Mouse (Mus musculus) heart, adult 8-10 months (tissue): ENCODE results near the gene Yjefn3. TPM values are rescaled to one million over a fixed set of nuclear protein-coding genes. Genes with fewer than 3 reads are reported as not detected.

ENCODE experiments used
- DNase-seq: peaks from one replicate; pipeline ENCODE4 v3.0.0; 2022; ENCODE audit warnings: low spot score
- total RNA-seq, 4 experiments: library from RNA; stranded (reverse); gene quantifications; 2 replicates each; pipeline ENCODE4 v1.2.4; 2022

The Yjefn3 gene
- total RNA-seq, 4 experiments from 2014 or later: 9.5 to 16.7 (median 13.2) TPM

GRCm38 (mm10) chr8:69907106-69907505 lies 4.6 kb upstream of the Yjefn3 start:
- no peak for DNase-seq

- DNase-seq: no peak
These were observed 3.7 kb upstream of the Yjefn3 start for GRCm38 (mm10) chr8:69906260-69906659.

- DNase-seq: no peak
These were observed 1.6 kb upstream of the Yjefn3 start for GRCm38 (mm10) chr8:69904096-69904495.

- peak; percentile 98 for DNase-seq
These were observed 591 bp upstream of the Yjefn3 start for GRCm38 (mm10) chr8:69903063-69903542.

GRCm38 (mm10) chr8:69901484-69902162 lies 889 bp downstream of the Yjefn3 start:
- peak; percentile 98 for DNase-seq

- DNase-seq: no peak
These were observed 1.5 kb downstream of the Yjefn3 start for GRCm38 (mm10) chr8:69900895-69901451.

- no peak for DNase-seq
These were observed 2.6 kb downstream of the Yjefn3 start for GRCm38 (mm10) chr8:69899876-69900275.

- DNase-seq: no peak
These were observed 4.7 kb downstream of the Yjefn3 start for GRCm38 (mm10) chr8:69897857-69898256.

- no peak for DNase-seq
These were observed 6.6 kb downstream of the Yjefn3 start for GRCm38 (mm10) chr8:69895772-69896451.

GRCm38 (mm10) chr8:69894836-69895332 lies 7.6 kb downstream of the Yjefn3 start:
- no peak for DNase-seq

GRCm38 (mm10) chr8:69893863-69894262 lies 8.6 kb downstream of the Yjefn3 start:
- DNase-seq: no peak

GRCm38 (mm10) chr8:69890813-69891241 lies 11.7 kb downstream of the Yjefn3 start:
- DNase-seq: no peak

- DNase-seq: no peak
These were observed 13.6 kb downstream of the Yjefn3 start for GRCm38 (mm10) chr8:69888902-69889301.

- DNase-seq: no peak
These were observed 14.2 kb downstream of the Yjefn3 start for GRCm38 (mm10) chr8:69888244-69888866.

GRCm38 (mm10) chr8:69887289-69888243 lies 14.9 kb downstream of the Yjefn3 start, which contains the start of gene Cilp2:
TSS of gene Cilp2 (minus strand) at chr8:69887687.
- no peak for DNase-seq

GRCm38 (mm10) chr8:69884141-69884540 lies 18.4 kb downstream of the Yjefn3 start:
- no peak for DNase-seq

- no peak for DNase-seq
These were observed 19.5 kb downstream of the Yjefn3 start for GRCm38 (mm10) chr8:69882833-69883600.

- no peak for DNase-seq
These were observed 20.3 kb downstream of the Yjefn3 start for GRCm38 (mm10) chr8:69882021-69882756.

GRCm38 (mm10) chr8:69881261-69881865 lies 21.1 kb downstream of the Yjefn3 start:
- no peak for DNase-seq
